Mouse (Mus musculus) limb, embryonic 10.5 days (tissue): Measurements from ENCODE around the gene Srrm1. TPM values are rescaled to one million over a fixed set of nuclear protein-coding genes. Genes with fewer than 3 reads are reported as not detected.

Experiments used
- DNase-seq: peaks from one replicate; pipeline ENCODE4 v3.0.0-alpha.2; 2017; ENCODE audit warnings: low spot score
- H3K27ac ChIP-seq: fragments of 300-500 bp; sonication (generic); 2 replicates; pipeline ENCODE4 v1.5.1; 2016; ENCODE audit warnings: mild to moderate bottlenecking
- H3K27me3 ChIP-seq: fragments of 300-500 bp; sonication (generic); 2 replicates; pipeline ENCODE4 v1.6.1; 2016; ENCODE audit warnings: low read depth, mild to moderate bottlenecking; ENCODE audit not compliant: poor library complexity, severe bottlenecking
- H3K36me3 ChIP-seq: fragments of 300-500 bp; sonication (generic); 2 replicates; pipeline ENCODE4 v1.6.1; 2016; ENCODE audit warnings: mild to moderate bottlenecking, moderate library complexity
- H3K4me1 ChIP-seq: fragments of 300-500 bp; sonication (generic); 2 replicates; pipeline ENCODE4 v1.6.1; 2016
- H3K4me3 ChIP-seq: fragments of 300-500 bp; sonication (generic); 2 replicates; pipeline ENCODE4 v1.5.1; 2016; ENCODE audit warnings: mild to moderate bottlenecking, moderate library complexity
- H3K9me3 ChIP-seq: fragments of 300-500 bp; sonication (generic); replicated peaks from 2 replicates; pipeline ENCODE4 v1.6.1; 2016; ENCODE audit warnings: mild to moderate bottlenecking
- WGBS: fragments of 180-500 bp; shearing (Covaris S2); methylation state at CpG from one replicate; pipeline ENCODE4 v1.1.7; 2016; 5-methylcytosine and 5-hydroxymethylcytosine counted together
- polyA plus RNA-seq: library from polyadenylated mRNA; unstranded; fragments of >200 nt; fragmentation: Nextera tagmentation; extraction: Ambion mirVana; gene quantifications from 2 replicates; pipeline ENCODE4 v1.2.1, GENCODE M21; 2016

The Srrm1 gene
- polyA plus RNA-seq, 1 experiment from 2014 or later, result 233 TPM

DNA sequence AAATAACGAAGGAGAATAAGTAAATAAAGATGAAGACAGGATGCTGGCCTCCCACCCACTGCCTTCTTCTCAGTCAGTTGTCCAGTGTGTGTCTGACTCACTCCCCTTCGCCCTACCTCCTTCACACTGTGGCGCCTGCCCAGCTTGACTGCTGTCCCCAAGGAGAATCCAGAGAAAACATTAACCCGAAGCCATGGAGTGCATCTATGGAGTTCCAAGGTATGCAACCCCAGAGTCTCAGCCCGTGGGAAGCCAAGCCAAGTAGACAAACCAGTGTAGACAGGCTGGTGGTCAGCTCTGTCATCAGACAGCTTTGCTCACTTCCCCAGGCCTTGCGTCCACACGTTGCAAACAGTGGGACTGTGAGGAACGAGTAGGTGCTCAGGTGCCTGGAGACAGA, 42.8 kb downstream of the Srrm1 start:
- H3K4me1 ChIP-seq, result peaks cover 37% of the 10 kb centered on the region
- no peak for DNase-seq
- H3K36me3 ChIP-seq, result peaks cover 12% of the 10 kb centered on the region
- 87% methylated on average over 8 of the region's 8 CpGs for WGBS
- no peaks in the 10 kb centered on the region; the same call in 1 of the 2 replicates for H3K9me3 ChIP-seq
- H3K27me3 ChIP-seq, result no peaks in the 10 kb centered on the region
- no peak overlapping the region for H3K27ac ChIP-seq
- no peak overlapping the region for H3K4me3 ChIP-seq

DNA sequence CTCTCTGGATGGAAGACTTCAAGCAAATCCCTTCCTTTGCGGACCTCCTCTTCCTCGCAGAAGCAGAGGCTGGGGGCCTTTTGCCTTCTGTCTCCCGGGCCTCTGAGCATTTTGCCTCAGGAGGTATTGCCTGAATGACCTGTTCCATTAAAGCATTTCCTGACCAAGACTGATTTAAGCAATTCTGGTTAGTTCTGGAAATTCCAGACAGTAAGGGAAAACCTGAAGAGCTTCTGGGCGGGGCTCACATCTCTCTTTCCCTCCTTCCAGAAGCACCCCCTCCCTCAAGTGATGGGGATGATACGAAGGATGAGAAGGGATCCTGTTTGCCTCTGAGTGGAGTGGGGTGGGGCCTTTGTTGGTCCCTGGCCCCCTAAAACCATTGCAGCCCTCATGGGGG, 43.4 kb downstream of the Srrm1 start:
- Histone ChIP-seq H3K4me3 (no peak overlapping the region), H3K27ac (0 out of 2 replicates have a peak overlapping the region, but pooled peaks have one; percentile 2), H3K9me3 (no peaks in the 10 kb centered on the region), H3K27me3 (no peaks in the 10 kb centered on the region), H3K4me1 (peaks cover 37% of the 10 kb centered on the region), H3K36me3 (peaks cover 5% of the 10 kb centered on the region)
- 63% methylated on average over 5 of the region's 5 CpGs for WGBS
- DNase-seq, result no peak

DNA sequence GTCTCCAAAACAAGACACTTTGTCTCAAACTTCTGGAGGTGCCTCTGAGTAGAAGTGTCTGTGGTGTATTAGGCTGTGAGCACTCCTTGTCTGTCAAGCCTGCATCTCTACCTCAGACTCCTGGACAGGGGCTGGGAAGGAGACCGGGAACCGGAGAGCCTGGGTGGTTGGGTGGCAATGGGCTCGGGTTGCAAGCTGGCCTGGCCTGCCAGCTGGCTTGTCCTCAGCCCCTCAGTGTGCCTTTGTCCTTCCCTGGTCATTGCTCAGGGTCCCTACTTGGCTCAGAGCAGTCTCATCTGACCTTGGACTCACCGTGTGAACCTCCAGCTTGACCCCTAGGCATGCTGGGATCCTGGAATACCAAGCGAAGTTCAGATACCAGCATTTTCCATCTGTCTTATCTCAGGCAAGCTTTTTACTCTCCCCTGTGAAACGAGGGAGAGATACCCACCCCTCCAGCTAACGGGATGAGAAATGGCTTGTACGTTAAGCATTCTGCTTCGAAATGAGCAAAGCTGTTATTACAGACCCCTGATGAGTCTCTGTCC, 43.9 kb downstream of the Srrm1 start:
- no peak for DNase-seq
- Histone ChIP-seq H3K27ac (0 out of 2 replicates have a peak overlapping the region, but pooled peaks have one; percentile 2), H3K36me3 (peaks cover under 1% of the 10 kb centered on the region; the same call in 1 of the 2 replicates), H3K27me3 (no peaks in the 10 kb centered on the region), H3K4me1 (peaks cover 37% of the 10 kb centered on the region), H3K4me3 (no peak overlapping the region), H3K9me3 (no peaks in the 10 kb centered on the region)
- 60% methylated on average over 9 of the region's 9 CpGs for WGBS

DNA sequence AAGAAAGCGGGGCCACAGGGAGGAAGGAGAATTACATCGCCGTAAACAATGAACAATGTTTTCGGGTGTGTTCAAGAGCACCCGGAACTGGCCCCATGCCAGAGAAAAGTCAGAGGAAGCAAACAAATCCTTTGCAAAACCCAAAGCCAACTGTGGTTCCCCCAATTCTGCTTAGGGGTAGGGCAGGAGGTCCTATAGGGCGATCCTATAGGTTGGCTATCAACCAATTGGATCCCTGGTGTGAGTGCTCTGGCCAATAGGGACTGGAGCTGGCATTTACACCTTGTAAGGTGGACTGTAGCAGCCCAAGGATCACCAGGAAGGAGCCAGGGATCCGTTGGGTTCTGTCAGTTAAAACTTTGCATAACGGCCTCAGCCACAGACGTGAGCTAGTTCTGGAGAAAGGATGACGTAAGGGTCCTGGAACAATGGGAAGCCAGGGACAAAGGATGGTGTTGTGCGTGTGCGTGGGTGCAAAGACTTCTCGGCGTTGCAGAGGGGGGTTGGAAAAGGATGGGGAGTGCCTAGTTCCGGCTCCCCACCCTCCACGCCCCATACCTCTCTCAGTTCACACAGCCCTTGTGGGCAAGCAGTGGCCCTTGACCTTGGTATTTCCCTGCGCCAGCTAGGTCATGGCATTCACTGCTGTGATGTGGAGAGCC, 46.0 kb downstream of the Srrm1 start:
- Histone ChIP-seq H3K4me1 (peaks cover 26% of the 10 kb centered on the region), H3K9me3 (no peaks in the 10 kb centered on the region), H3K4me3 (no peak overlapping the region), H3K36me3 (no peaks in the 10 kb centered on the region), H3K27me3 (no peaks in the 10 kb centered on the region), H3K27ac (peak overlapping the region; percentile 42; the same call in 1 of the 2 replicates)
- WGBS, result 52% methylated on average over 17 of the region's 17 CpGs
- no peak for DNase-seq

DNA sequence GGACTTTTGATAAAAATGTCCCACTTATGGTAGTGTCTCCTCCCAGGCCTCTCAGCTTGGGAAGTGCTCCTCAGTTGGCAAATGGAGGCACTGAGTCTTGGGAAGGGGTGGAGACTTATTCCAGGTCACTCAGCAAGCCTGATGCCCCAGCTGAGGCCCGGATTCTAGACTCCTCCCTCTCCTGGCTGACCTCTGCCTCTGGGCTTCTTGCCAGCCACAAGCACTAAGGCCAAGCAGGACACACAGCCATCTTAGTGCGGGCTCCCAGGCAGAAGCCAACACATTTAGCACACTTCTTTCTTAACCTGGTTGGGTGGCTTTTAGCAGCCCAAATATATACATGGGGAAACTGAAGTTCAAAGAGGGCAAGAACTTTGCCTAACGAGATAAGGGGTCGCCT, 46.6 kb downstream of the Srrm1 start:
- 58% methylated on average over 4 of the region's 4 CpGs for WGBS
- Histone ChIP-seq H3K4me1 (peaks cover 26% of the 10 kb centered on the region), H3K4me3 (no peak overlapping the region), H3K9me3 (no peaks in the 10 kb centered on the region), H3K27ac (0 out of 2 replicates have a peak overlapping the region, but pooled peaks have one; percentile 25), H3K36me3 (no peaks in the 10 kb centered on the region), H3K27me3 (no peaks in the 10 kb centered on the region)
- DNase-seq, result no peak

DNA sequence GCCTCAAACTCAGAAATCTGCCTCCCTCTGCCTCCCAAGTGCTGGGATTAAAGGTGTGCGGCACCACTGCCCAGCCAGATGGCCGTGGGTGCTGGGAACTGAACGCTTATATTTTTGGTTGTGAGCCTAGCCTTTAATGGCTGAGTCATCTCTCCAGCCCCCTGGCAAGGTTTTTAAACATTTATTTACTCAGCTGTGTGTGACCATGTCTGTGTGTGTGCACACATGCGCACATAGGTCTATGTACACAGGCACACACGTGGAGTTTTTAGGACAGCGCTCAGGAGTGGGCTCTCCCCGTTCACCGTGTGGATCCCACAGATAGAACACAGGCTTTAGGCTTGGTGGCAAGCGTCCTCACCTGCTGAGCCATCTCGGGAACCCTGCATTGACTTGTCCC, 50.9 kb downstream of the Srrm1 start:
- WGBS, result 90% methylated on average over 10 of the region's 10 CpGs
- DNase-seq, result no peak
- peaks cover 17% of the 10 kb centered on the region for H3K4me1 ChIP-seq
- H3K9me3 ChIP-seq, result no peaks in the 10 kb centered on the region
- no peak overlapping the region for H3K4me3 ChIP-seq
- no peaks in the 10 kb centered on the region for H3K36me3 ChIP-seq
- no peak overlapping the region for H3K27ac ChIP-seq
- no peaks in the 10 kb centered on the region for H3K27me3 ChIP-seq

DNA sequence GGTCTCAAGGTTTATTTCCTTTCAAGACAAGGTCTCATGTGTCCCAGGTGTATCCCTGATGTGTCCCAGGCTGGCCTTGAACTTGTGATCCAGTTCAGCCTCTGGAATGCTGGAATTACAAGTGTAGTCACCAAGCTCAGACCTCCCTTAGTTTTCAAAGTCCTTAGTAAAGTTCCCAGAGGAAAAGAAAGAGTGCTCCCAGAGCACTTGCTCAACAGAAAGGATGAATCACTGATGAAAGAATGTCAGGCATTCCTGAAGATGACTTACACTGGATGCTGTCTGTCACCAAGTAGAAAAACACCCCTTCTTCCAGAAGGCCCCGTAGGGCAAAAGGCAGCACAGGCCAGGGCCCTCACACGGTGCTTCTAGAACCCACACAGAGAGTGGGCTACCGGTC, 52.0 kb downstream of the Srrm1 start:
- peaks cover 21% of the 10 kb centered on the region for H3K4me1 ChIP-seq
- no peak overlapping the region for H3K27ac ChIP-seq
- no peaks in the 10 kb centered on the region for H3K27me3 ChIP-seq
- 83% methylated on average over 3 of the region's 3 CpGs for WGBS
- DNase-seq, result no peak
- H3K9me3 ChIP-seq, result no peaks in the 10 kb centered on the region
- H3K36me3 ChIP-seq, result no peaks in the 10 kb centered on the region
- no peak overlapping the region for H3K4me3 ChIP-seq

DNA sequence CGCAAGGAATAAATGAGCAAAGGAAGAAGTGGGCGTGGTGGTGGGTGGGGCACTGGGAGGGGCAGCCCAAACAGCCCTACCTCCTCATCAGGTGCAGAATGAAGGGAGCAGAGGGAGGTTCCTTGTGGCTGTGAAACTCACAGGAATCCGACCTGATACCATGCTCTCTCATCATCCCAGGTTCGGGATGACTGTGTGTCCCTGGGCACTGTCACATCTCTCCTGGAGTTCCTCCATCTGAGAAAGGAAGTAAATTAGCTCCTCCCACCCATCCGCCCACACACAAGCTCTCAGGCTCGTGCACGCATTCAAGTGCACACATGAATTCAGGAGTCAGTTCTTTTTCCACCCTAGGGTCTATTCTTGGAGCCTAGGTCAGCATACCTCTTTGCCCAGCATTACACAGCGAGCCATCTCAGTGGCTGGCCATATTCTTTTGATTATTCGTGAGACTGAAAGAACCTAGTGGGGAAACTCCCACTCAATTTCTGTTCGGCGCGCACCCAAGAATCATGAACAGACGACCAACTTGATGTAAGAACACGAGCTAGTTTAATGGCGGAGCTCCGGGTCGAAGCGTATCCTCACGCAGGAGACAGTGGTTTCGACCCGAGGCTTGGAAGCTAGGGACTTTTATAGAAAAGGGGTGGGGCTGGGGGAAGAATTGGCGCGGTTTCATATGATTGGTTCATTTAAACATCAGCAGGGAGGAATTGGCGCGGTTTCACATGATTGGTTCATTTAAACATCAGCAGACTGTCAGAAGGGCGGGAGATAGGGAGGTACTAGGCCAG, 52.7 kb downstream of the Srrm1 start:
- no peaks in the 10 kb centered on the region for H3K36me3 ChIP-seq
- H3K9me3 ChIP-seq, result no peaks in the 10 kb centered on the region
- H3K27ac ChIP-seq, result no peak overlapping the region
- peaks cover 18% of the 10 kb centered on the region for H3K4me1 ChIP-seq
- H3K27me3 ChIP-seq, result no peaks in the 10 kb centered on the region
- no peak for DNase-seq
- WGBS, result 91% methylated on average over 26 of the region's 26 CpGs
- no peak overlapping the region for H3K4me3 ChIP-seq

DNA sequence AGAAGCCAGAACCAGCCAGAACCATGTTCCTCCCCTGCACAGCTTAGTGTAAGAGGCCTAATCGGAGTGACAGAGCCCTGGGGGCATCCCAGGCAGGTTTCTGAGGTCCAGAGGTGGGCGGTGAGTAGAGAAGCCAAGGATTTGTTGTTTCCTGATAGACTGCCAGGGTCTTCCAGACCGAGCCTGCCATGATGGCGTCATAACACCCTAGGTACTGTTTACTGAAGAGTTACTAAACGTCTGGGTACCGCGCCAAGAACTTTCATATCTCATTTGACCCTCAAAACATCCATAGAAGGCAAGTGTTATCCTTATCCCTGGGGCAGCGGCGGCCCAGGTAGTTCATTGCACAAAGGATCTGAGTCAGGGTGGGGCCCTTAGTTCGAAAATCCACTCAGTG, 54.4 kb downstream of the Srrm1 start:
- H3K4me1 ChIP-seq, result peaks cover 18% of the 10 kb centered on the region
- WGBS, result 91% methylated on average over 10 of the region's 10 CpGs
- H3K36me3 ChIP-seq, result no peaks in the 10 kb centered on the region
- H3K9me3 ChIP-seq, result no peaks in the 10 kb centered on the region
- H3K4me3 ChIP-seq, result no peak overlapping the region
- peak overlapping the region; percentile 32; the same call in 1 of the 2 replicates for H3K27ac ChIP-seq
- no peak for DNase-seq
- no peaks in the 10 kb centered on the region for H3K27me3 ChIP-seq

DNA sequence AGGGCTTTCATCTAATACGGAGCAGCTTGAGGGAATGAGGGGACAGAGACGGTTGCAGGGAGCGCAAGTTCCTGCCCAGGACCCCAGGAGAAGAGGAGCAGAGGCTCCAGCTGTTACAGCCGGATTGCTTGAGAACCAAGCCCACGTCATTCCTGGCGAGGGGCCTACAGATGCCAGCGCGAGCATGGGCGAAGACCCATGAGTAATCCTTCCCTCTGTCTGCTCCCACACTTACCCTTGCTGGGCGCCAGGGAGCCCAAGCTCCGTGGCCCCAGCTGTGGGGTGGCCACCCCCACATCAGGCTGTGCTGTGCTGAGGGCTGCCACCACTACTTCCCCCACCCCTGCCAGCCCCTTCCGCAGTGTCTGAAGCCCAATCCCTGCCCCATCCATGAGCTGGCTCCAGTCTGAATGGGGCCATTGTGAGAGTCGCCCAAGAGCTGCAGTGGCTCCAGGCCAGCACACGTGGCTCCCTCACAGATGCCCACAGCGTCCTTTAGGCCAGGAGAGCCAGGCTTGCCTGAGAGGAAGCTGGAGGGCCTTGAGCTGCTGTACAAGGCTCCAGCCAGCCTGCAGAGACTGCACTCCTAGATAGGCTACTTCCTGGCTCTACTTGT, 55.1 kb downstream of the Srrm1 start:
- Histone ChIP-seq H3K27me3 (no peaks in the 10 kb centered on the region), H3K36me3 (no peaks in the 10 kb centered on the region), H3K9me3 (no peaks in the 10 kb centered on the region), H3K4me1 (peaks cover 18% of the 10 kb centered on the region), H3K27ac (peak overlapping the region; percentile 32; the same call in 1 of the 2 replicates), H3K4me3 (no peak overlapping the region)
- WGBS, result 76% methylated on average over 15 of the region's 15 CpGs
- no peak for DNase-seq

DNA sequence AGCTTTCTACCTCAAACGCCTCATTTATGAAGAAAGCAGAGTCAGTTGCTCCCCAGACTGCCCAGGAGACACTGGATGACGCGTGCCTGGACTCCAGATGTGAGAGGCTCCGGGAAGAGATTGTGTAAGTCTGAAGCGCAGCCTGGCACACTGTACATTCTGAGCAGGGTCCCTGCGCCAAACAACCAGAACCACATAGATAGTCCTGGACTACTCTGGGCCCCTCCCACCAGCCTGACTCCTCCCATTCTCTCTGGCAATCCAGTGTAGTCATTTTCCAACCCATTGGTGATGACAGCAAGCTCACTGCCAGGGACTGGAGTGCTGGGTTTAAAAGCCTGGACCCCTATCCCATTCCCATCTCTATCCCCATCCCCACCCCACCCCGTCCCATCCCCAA, 56.0 kb downstream of the Srrm1 start:
- Histone ChIP-seq H3K4me1 (peaks cover 25% of the 10 kb centered on the region), H3K4me3 (no peak overlapping the region), H3K27me3 (no peaks in the 10 kb centered on the region), H3K27ac (no peak overlapping the region), H3K9me3 (no peaks in the 10 kb centered on the region), H3K36me3 (no peaks in the 10 kb centered on the region)
- DNase-seq, result no peak
- WGBS, result 79% methylated on average over 7 of the region's 7 CpGs

DNA sequence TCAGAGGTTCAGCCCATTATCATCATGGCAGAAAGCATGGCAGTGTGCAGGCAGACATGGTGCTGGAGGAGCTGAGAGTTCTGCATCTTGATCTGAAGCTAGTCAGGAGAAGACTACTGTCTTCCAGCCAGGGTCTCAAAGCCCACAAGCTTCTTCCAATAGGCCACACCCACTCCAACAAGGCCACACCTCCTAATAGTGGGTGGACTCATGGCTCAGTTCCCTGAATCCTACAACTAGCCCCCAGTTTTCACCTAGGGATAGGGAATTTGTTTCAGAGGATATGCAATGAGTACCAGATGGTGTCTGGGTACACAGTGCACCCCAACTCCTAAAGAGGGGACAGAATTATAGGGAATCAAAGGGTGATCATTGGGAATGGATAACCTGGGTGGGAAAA, 56.6 kb downstream of the Srrm1 start:
- Histone ChIP-seq H3K4me1 (peaks cover 31% of the 10 kb centered on the region), H3K27ac (no peak overlapping the region), H3K9me3 (no peaks in the 10 kb centered on the region), H3K4me3 (no peak overlapping the region), H3K36me3 (no peaks in the 10 kb centered on the region), H3K27me3 (no peaks in the 10 kb centered on the region)
- DNase-seq, result no peak

DNA sequence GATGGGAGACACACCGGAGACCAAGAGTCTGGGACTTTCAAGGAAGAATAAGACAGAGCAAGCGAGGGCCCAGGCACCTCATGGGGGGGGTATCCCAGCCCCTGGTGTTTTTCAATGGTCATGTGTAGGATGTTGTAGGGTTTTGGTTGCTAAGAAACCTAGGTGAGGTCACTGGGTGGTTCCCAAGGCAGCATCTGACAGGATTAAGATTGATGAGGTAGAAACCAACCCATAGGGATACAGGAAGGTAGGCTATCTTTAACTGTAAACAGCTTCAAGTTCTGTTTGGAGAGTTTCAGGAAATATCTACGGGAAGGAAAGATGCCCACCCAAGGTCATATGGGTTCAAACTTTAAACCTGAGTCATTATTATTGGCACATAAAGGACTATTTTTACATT, 59.3 kb downstream of the Srrm1 start:
- Histone ChIP-seq H3K4me3 (no peak overlapping the region), H3K27ac (no peak overlapping the region), H3K27me3 (no peaks in the 10 kb centered on the region), H3K9me3 (no peaks in the 10 kb centered on the region), H3K4me1 (peaks cover 33% of the 10 kb centered on the region), H3K36me3 (no peaks in the 10 kb centered on the region)
- no peak for DNase-seq
- WGBS, result 82% methylated on average over 3 of the region's 3 CpGs
